Mouse (Mus musculus) kidney, embryonic 15.5 days (tissue): Measurements from ENCODE around the gene Bpifb5. TPM values are rescaled to one million over a fixed set of nuclear protein-coding genes. Genes with fewer than 3 reads are reported as not detected.
A peak's percentile ranks its signal among the peaks of the same experiment; 100 is the strongest.
"Not testable (repeated sequence)": the region's sequence is repeated elsewhere in the genome, so short reads cannot be mapped to it uniquely, and the experiment has no call there.

Experiments
- ATAC-seq: fragments of 200-750 bp; cut with Nextera tagmentation; replicated peaks from 2 replicates; pipeline ENCODE4 v1.8.0; 2017; ENCODE audit warnings: moderate TSS enrichment; ENCODE audit not compliant: low FRiP score
- H3K27ac ChIP-seq: fragments of 300-500 bp; sonication (generic); 2 replicates; pipeline ENCODE4 v1.5.1; 2015; ENCODE audit warnings: mild to moderate bottlenecking, inconsistent platforms
- H3K27me3 ChIP-seq: fragments of 300-500 bp; sonication (generic); 2 replicates; pipeline ENCODE4 v1.6.1; 2015; ENCODE audit warnings: inconsistent platforms
- H3K36me3 ChIP-seq: fragments of 300-500 bp; sonication (generic); 2 replicates; pipeline ENCODE4 v1.6.1; 2015; ENCODE audit warnings: inconsistent platforms
- H3K4me1 ChIP-seq: fragments of 300-500 bp; sonication (generic); 2 replicates; pipeline ENCODE4 v1.6.1; 2015; ENCODE audit warnings: inconsistent platforms
- H3K4me2 ChIP-seq: fragments of 300-500 bp; sonication (generic); 2 replicates; pipeline ENCODE4 v1.6.1; 2015; ENCODE audit warnings: moderate library complexity, mild to moderate bottlenecking, inconsistent platforms
- H3K4me3 ChIP-seq: fragments of 300-500 bp; sonication (generic); replicated peaks from 2 replicates; pipeline ENCODE4 v1.5.1; 2015; ENCODE audit warnings: mild to moderate bottlenecking, inconsistent platforms
- H3K9ac ChIP-seq: fragments of 300-500 bp; sonication (generic); 2 replicates; pipeline ENCODE4 v1.6.1; 2015; ENCODE audit warnings: mild to moderate bottlenecking, inconsistent platforms
- H3K9me3 ChIP-seq: fragments of 300-500 bp; sonication (generic); replicated peaks from 2 replicates; pipeline ENCODE4 v1.6.1; 2016; ENCODE audit warnings: inconsistent platforms
- WGBS: fragments of 180-500 bp; shearing (Covaris S2); methylation state at CpG from one replicate; pipeline ENCODE4 v1.1.7; 2015; ENCODE audit warnings: mixed read lengths; 5-methylcytosine and 5-hydroxymethylcytosine counted together
- polyA plus RNA-seq: library from polyadenylated mRNA; unstranded; fragments of >200 nt; fragmentation: Nextera tagmentation; extraction: Ambion mirVana; gene quantifications from 2 replicates; pipeline ENCODE4 v1.2.1, GENCODE M21; 2015

The Bpifb5 gene
- 0.42 and 0.86 TPM in 2 replicates for polyA plus RNA-seq

DNA sequence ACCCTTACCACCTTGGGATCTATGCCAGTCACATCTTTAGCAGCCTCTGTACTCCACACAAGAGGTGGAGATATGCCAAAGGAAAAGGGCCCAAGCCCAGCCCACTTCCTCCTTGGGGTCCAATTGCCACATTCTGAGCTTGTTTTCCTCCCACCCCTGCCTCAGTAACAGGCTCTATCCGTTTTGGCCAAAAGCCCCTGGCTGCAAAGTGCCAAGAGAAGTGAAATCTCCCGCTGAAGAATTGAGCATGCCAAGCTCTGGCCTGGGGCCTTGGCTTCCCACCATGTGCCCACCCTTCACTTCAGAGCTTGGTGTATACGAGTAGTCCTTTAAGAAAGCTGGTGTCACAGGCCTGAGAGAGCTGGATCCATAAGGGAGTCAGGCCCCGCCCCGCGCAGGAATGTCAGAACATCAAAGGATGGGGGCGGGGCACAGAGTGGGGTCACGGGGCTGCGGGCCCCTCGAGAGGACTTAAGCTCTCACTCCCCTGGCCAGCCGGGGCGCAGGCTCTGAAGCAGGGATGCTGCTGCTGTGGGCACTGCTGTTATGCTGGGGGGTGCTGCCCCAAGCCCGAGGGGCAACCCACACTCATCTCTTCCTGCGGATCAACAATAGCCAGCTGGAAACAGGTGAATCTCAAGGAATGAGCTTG, at the start of gene Bpifb5:
Bpifb5 (plus strand) TSS at position 478 of the 652 bp plus-strand sequence.
- Histone ChIP-seq H3K9me3 (no peaks in the 10 kb centered on the region), H3K36me3 (no peaks in the 10 kb centered on the region), H3K27me3 (no peaks in the 10 kb centered on the region), H3K9ac (no peak within 1 kb of the TSS), H3K4me3 (0 out of 2 replicates have a peak within 1 kb of the TSS, but pooled peaks have one; percentile 7), H3K4me1 (peaks cover 20% of the 10 kb centered on the region), H3K27ac (peak within 1 kb of the TSS; percentile 78), H3K4me2 (peak within 1 kb of the TSS; percentile 49)
- under 1% methylated on average over 14 of the region's 14 CpGs for WGBS
- ATAC-seq = peak; percentile 85

DNA sequence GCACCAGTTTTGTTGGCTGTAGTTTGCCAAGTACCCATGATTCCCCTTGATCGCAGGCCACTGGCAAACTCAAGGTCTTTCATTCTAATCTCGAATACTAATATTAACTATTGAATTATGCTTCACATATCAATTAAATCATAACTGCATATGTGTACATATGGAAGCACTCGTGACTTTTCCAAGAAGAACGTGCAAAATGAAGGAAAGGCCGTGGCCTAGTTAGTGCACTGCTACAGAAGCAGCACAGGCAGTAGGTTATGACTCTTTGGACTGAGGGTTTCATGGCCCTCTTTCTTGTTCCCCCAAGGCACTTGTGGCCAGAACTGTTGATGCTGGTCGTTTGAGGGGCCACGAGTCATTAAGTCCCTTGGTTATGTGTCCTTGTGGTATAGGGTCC, 41.6 kb upstream of the Bpifb5 start:
- not testable (repeated sequence) for H3K36me3 ChIP-seq, ATAC-seq, H3K4me3 ChIP-seq, H3K9ac ChIP-seq, H3K27me3 ChIP-seq, H3K27ac ChIP-seq, H3K4me2 ChIP-seq, H3K9me3 ChIP-seq, H3K4me1 ChIP-seq
- 80% methylated on average over 7 of the region's 7 CpGs for WGBS

DNA sequence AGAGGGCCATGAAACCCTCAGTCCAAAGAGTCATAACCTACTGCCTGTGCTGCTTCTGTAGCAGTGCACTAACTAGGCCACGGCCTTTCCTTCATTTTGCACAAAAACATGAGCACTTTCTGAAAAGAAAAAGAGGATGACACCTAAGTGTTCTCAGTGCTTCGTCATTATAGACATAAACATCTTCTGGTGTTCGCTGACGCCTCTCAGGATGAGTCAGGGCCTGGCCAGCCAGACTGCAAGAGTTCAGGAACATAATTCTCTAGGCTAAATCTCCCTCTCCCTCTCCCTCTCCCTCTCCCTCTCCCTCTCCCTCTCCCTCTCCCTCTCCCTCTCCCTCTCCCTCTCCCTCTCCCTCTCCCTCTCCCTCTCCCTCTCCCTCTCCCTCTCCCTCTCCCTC, 40.5 kb upstream of the Bpifb5 start:
- H3K27me3 ChIP-seq, H3K9ac ChIP-seq, H3K36me3 ChIP-seq, H3K9me3 ChIP-seq, H3K4me2 ChIP-seq, H3K4me1 ChIP-seq, ATAC-seq, H3K27ac ChIP-seq, H3K4me3 ChIP-seq: not testable (repeated sequence)
- WGBS = 71% methylated on average over 4 of the region's 4 CpGs

DNA sequence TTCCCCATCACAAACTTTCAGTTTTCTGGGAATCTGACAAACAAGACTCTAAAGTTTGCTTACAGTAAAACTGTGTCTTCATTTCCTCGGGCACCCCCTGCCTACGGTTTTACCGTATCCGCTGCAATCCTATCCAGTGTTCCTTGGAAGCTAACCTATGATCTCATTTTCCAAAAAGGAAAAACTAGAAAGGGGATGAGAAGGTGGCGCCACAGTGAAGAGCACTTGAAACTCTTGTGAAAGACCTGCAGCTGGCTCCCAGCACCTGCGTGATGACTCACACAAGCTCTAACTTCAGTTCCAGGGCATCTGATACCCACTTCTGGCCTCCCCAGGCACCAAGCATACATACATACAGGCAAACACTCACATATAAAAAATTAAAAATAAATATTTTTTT, 38.2 kb upstream of the Bpifb5 start:
- ATAC-seq = no peak
- H3K36me3 ChIP-seq = no peaks in the 10 kb centered on the region
- H3K27me3 ChIP-seq = no peaks in the 10 kb centered on the region
- no peak overlapping the region for H3K9ac ChIP-seq
- no peak overlapping the region for H3K4me2 ChIP-seq
- H3K4me1 ChIP-seq = no peaks in the 10 kb centered on the region
- no peak overlapping the region; the same call in 1 of the 2 replicates for H3K27ac ChIP-seq
- no peak overlapping the region for H3K4me3 ChIP-seq
- no peaks in the 10 kb centered on the region for H3K9me3 ChIP-seq
- 80% methylated on average over 6 of the region's 6 CpGs for WGBS

DNA sequence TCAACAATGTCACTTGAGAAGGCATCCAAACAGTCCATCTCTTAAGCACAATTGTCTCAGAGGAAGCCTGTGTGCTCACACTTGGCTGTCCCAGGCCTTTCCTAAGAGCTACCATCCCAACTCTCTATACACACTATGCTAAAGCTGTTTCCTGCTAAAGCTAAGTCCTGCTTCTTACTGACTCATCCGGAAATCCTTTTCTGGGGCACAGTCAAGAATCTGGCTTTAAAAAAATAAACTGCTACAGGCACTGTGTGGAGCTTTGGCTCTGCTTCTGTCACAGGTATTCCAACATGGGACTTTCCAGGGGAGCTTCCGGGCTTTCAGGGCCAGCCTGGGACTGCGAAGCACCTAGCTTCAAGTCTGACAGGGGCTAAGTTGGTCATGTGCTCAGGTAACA, 37.8 kb upstream of the Bpifb5 start:
- Histone ChIP-seq H3K9me3 (no peaks in the 10 kb centered on the region), H3K9ac (no peak overlapping the region), H3K4me1 (no peaks in the 10 kb centered on the region), H3K27ac (no peak overlapping the region; the same call in 1 of the 2 replicates), H3K4me2 (no peak overlapping the region), H3K27me3 (no peaks in the 10 kb centered on the region), H3K4me3 (no peak overlapping the region), H3K36me3 (no peaks in the 10 kb centered on the region)
- ATAC-seq = no peak
- 73% methylated on average over 3 of the region's 3 CpGs for WGBS

DNA sequence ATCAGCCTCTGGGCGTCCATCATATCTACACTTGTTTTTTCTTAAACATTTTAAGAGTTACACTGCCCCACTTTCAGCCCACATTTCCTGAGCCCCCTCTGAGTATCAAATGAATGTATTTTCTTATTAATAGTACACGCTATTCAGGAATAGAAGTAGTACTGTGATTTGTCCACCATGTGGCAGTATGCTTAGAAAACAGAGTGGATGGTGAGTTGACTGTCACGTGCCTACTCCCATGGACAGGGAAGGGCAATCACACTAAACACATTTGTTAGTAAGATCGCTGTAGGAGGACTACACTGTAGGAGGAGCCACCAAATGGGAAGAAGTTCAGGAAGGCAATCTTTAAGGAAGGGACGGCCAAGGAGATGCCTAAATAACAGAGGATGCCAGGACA, 36.1 kb upstream of the Bpifb5 start:
- Histone ChIP-seq H3K27me3 (no peaks in the 10 kb centered on the region), H3K4me3 (no peak overlapping the region), H3K4me2 (no peak overlapping the region), H3K27ac (no peak overlapping the region), H3K36me3 (no peaks in the 10 kb centered on the region), H3K4me1 (no peaks in the 10 kb centered on the region), H3K9ac (no peak overlapping the region), H3K9me3 (no peaks in the 10 kb centered on the region)
- ATAC-seq = no peak
- WGBS = 36% methylated on average over 5 of the region's 5 CpGs

DNA sequence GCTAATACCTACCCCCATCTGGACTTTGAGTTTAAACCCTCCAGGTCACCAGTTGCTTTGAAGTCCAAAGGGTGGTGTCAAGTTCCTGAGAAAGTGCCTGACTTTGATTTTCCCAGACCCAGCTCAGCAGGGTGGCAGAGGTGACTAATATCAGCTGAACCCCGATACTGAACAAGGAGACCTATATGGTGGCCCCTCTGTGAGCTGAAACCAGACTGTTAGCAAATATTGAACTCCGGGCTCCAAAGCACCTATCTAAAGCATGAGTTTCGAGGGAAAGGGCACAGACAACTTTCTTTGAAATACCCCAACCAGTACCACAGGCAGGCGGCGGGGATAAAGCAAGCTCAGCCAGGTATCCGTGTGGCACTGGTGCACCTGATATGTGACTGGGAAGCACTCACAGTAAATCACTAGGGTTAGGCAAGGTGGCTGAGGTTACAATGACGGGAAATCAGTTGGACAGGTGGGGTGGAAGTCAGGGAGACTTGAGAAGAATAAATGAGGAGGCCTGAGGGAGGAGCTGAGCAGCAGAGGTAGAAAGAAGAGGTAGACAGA, 33.6 kb upstream of the Bpifb5 start:
- ATAC-seq = no peak
- Histone ChIP-seq H3K4me3 (no peak overlapping the region), H3K4me2 (no peak overlapping the region), H3K36me3 (no peaks in the 10 kb centered on the region), H3K27me3 (no peaks in the 10 kb centered on the region), H3K4me1 (no peaks in the 10 kb centered on the region), H3K9me3 (no peaks in the 10 kb centered on the region), H3K9ac (no peak overlapping the region), H3K27ac (no peak overlapping the region)
- 81% methylated on average over 7 of the region's 7 CpGs for WGBS

DNA sequence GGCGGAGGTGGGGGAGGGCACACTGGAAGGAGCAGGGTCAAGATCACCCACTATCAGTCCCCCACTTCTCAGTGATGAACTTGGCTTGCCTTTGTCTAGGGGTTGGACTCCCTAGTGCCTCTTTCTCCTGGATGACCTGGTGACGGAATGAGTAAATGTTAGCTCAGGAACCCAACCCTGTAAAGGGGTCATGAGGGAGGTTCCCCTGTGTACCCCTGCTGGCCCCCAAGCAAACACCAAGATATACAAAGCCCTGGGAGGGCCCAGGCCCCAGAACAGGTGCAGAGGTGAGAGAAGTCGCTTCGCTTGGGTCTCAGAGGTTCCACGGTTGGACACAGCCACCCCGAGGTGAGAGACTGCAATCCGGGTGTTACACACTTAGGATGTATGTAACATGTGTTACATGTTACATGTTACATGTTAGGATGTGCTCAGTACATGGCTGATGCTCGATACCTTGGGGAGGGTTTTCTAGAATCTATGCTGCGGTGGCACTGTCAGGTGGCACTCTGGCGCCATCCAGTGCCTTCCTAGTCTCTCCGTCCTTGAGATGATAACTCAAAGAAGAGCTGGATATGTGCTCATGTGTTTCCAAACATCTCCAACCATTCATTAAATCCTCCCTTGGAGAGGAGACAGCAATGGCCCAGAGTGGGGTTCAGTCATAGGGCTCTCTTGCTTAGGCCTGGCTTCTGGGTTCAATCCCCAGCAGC, 32.8 kb upstream of the Bpifb5 start, which contains the start of gene Bpifb1:
Bpifb1 (plus strand) TSS at position 273 of the 713 bp plus-strand sequence.
- Histone ChIP-seq H3K27ac (no peak within 1 kb of the TSS), H3K4me2 (no peak within 1 kb of the TSS), H3K9me3 (no peaks in the 10 kb centered on the region), H3K27me3 (no peaks in the 10 kb centered on the region), H3K4me3 (no peak within 1 kb of the TSS), H3K4me1 (no peaks in the 10 kb centered on the region), H3K36me3 (no peaks in the 10 kb centered on the region), H3K9ac (no peak within 1 kb of the TSS)
- WGBS = 81% methylated on average over 11 of the region's 11 CpGs
- no peak for ATAC-seq

DNA sequence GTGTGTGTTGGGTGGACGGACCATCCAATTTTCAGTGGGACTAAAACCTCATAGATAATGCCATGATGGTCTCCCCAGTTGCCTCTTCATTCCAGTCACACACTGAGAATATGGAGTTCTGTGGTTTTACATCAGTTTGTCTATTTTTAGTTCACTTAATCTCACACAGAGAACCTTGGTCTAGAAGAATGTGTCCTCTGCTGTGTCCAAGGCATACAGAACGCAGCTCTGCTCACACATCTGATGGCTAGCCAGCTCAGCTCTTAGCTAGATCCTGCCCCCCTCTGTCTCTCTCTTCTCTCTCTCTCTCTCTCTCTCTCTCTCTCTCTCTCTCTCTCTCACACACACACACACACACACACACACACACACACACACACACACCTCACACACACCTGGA, 31.4 kb upstream of the Bpifb5 start:
- H3K27me3 ChIP-seq = no peaks in the 10 kb centered on the region
- no peak for ATAC-seq
- WGBS = 80% methylated on average over 1 of the region's 2 CpGs
- H3K27ac ChIP-seq = no peak overlapping the region
- H3K36me3 ChIP-seq = no peaks in the 10 kb centered on the region
- H3K9ac ChIP-seq = no peak overlapping the region
- H3K4me3 ChIP-seq = no peak overlapping the region
- no peak overlapping the region for H3K4me2 ChIP-seq
- no peaks in the 10 kb centered on the region for H3K4me1 ChIP-seq
- no peaks in the 10 kb centered on the region for H3K9me3 ChIP-seq

DNA sequence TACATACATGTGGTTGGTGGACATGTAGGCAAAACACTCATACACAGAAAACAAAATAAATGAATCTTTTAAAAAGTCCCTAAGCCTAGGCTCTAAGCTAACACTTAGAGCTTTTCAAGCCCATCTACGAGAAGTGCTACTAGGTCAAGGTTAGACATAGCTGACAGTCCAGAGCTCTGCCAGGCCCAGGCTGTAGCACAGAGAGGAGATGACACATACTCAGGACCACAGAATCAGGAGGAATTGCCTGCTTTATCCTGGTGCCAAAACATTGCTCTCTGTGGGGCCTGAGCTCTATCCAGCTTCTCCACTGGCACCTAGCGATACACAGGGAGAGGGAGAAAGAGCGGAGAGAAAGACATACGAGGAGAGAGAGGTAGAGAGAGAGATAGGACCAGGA, 30.5 kb upstream of the Bpifb5 start:
- no peaks in the 10 kb centered on the region for H3K27me3 ChIP-seq
- ATAC-seq = no peak
- H3K4me1 ChIP-seq = no peaks in the 10 kb centered on the region
- no peak overlapping the region for H3K9ac ChIP-seq
- H3K36me3 ChIP-seq = no peaks in the 10 kb centered on the region
- no peak overlapping the region for H3K4me2 ChIP-seq
- no peaks in the 10 kb centered on the region for H3K9me3 ChIP-seq
- H3K27ac ChIP-seq = no peak overlapping the region
- WGBS = 86% methylated on average over 4 of the region's 4 CpGs
- no peak overlapping the region for H3K4me3 ChIP-seq

DNA sequence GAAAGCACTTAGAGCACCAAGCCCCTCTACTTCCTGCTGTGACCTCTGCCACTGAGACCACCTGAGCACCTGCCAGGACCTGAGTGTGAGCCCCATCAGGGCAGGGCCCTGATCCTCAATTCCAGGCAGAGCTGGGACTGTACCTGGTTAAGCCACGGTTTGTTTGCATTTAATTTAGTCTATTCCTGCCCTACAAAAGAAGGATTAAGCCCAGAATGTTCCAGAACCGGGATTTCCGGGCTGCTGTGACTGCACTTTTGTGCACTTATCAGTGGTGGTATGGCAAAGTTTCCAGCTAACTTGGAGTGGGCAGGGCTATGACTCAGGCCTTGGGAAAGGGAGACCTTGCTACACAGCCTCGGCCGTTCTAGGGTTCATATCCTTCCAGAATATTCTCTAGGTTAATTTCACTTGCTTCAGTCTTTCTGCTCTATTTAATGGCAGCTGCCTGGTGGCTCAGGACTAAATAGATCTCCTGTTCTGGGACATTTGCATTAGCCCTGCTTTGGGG, 29.5 kb upstream of the Bpifb5 start:
- Histone ChIP-seq H3K27ac (no peak overlapping the region), H3K4me3 (no peak overlapping the region), H3K9me3 (no peaks in the 10 kb centered on the region), H3K36me3 (no peaks in the 10 kb centered on the region), H3K9ac (no peak overlapping the region), H3K4me1 (no peaks in the 10 kb centered on the region), H3K27me3 (no peaks in the 10 kb centered on the region), H3K4me2 (no peak overlapping the region)
- 79% methylated on average over 5 of the region's 5 CpGs for WGBS
- ATAC-seq = no peak

DNA sequence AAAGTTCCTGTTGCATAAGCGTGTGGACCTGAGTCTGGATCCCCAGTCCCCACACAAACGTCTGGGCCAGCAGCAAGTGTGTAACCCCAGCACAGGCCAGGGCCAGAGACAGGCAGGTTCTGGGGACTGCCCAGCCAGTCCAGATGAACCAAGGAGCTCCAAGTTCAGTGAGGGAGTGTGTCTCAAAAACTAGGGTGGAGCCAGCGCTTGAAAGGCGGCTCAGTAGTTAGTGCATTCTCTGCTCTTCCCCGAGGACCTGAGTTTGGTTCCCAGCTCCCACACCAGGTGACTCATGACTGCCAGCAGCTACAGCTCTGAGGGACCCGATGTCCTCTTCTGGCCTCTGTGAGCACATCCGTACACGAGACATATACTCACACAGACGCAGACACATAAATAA, 26.5 kb upstream of the Bpifb5 start:
- Histone ChIP-seq H3K9ac (no peak overlapping the region), H3K27me3 (no peaks in the 10 kb centered on the region), H3K4me1 (no peaks in the 10 kb centered on the region), H3K27ac (no peak overlapping the region), H3K4me2 (no peak overlapping the region), H3K4me3 (no peak overlapping the region), H3K9me3 (no peaks in the 10 kb centered on the region), H3K36me3 (no peaks in the 10 kb centered on the region)
- 92% methylated on average over 9 of the region's 9 CpGs for WGBS
- no peak for ATAC-seq
